ENCODE assay signal across 7 mouse cellular contexts in genomic region chr11:106656896-106657498, GRCm38 (mm10). TPM values are rescaled to one million over a fixed set of nuclear protein-coding genes. Genes with fewer than 3 reads are reported as not detected.
A peak's percentile ranks its signal among the peaks of the same experiment; 100 is the strongest.
DNase-seq lines count a peak whose midpoint lies in the region; ATAC-seq and TF ChIP-seq lines count a peak whose summit lies in the region.
"Not testable (repeated sequence)": the region's sequence is repeated elsewhere in the genome, so short reads cannot be mapped to it uniquely, and the experiment has no call there.

No protein-coding gene starts in this region.

- ATAC-seq in forebrain, embryonic 15.5 days (replicated peaks); heart, embryonic 12.5 days (ENCODE audit: insufficient number of reproducible peaks, low FRiP score); hindbrain, embryonic 14.5 days (ENCODE audit: low FRiP score); kidney, embryonic 16.5 days (ENCODE audit: low FRiP score, low TSS enrichment); lung, embryonic 14.5 days (ENCODE audit: insufficient read depth); stomach, embryonic 15.5 days (ENCODE audit: insufficient read depth, low FRiP score, low read depth): not testable (repeated sequence)

- DNase-seq in hindbrain, embryonic 14.5 days (ENCODE audit: low spot score); lung, embryonic 14.5 days: not testable (repeated sequence)

- H3K27ac ChIP-seq in brown adipose tissue, adult 24 weeks (replicated peaks; ENCODE audit: low read depth, low read length), result peak overlapping the region; percentile 64
- 0 out of 2 replicates have a peak overlapping the region, but pooled peaks have one; percentile 83 for H3K27ac ChIP-seq in forebrain, embryonic 15.5 days (replicated peaks)
- peak overlapping the region; percentile 93 for H3K27ac ChIP-seq in heart, embryonic 12.5 days (ENCODE audit: poor library complexity, severe bottlenecking)
- H3K27ac ChIP-seq in hindbrain, embryonic 14.5 days, result 0 out of 2 replicates have a peak overlapping the region, but pooled peaks have one; percentile 72
- peak overlapping the region; percentile 96; the same call in 1 of the 2 replicates for H3K27ac ChIP-seq in kidney, embryonic 16.5 days (ENCODE audit: low read length)
- peak overlapping the region; percentile 88 for H3K27ac ChIP-seq in lung, embryonic 14.5 days (ENCODE audit: low read depth)
- peak overlapping the region; percentile 93 for H3K27ac ChIP-seq in stomach, embryonic 15.5 days

- not testable (repeated sequence) for H3K9ac ChIP-seq in forebrain, embryonic 15.5 days (replicated peaks); heart, embryonic 12.5 days; hindbrain, embryonic 14.5 days; kidney, embryonic 16.5 days (replicated peaks; ENCODE audit: low read length); lung, embryonic 14.5 days; stomach, embryonic 15.5 days

- WGBS in forebrain, embryonic 15.5 days, result 90% methylated on average over 5 of the region's 5 CpGs
- WGBS in heart, embryonic 12.5 days, result 77% methylated on average over 5 of the region's 5 CpGs
- WGBS in hindbrain, embryonic 14.5 days, result 89% methylated on average over 5 of the region's 5 CpGs
- WGBS in kidney, embryonic 16.5 days, result 86% methylated on average over 5 of the region's 5 CpGs
- WGBS in lung, embryonic 14.5 days, result 76% methylated on average over 5 of the region's 5 CpGs
- 75% methylated on average over 5 of the region's 5 CpGs for WGBS in stomach, embryonic 15.5 days

- H3K27me3 ChIP-seq in forebrain, embryonic 15.5 days; heart, embryonic 12.5 days (replicated peaks); hindbrain, embryonic 14.5 days (ENCODE audit: control insufficient read depth, insufficient read depth, low read length); kidney, embryonic 16.5 days (ENCODE audit: insufficient read depth, low read length); lung, embryonic 14.5 days (ENCODE audit: insufficient read depth, low read length); stomach, embryonic 15.5 days (replicated peaks): not testable (repeated sequence)

- H3K4me2 ChIP-seq in forebrain, embryonic 15.5 days (replicated peaks); heart, embryonic 12.5 days; hindbrain, embryonic 14.5 days (replicated peaks); kidney, embryonic 16.5 days (replicated peaks; ENCODE audit: low read depth, low read length); lung, embryonic 14.5 days; stomach, embryonic 15.5 days: not testable (repeated sequence)

- H3K4me3 ChIP-seq in brown adipose tissue, adult 24 weeks (ENCODE audit: insufficient read depth, low read depth, low read length); forebrain, embryonic 15.5 days; heart, embryonic 12.5 days; hindbrain, embryonic 14.5 days (replicated peaks; ENCODE audit: low read length); kidney, embryonic 16.5 days (ENCODE audit: low read length); lung, embryonic 14.5 days (ENCODE audit: low read depth, low read length); stomach, embryonic 15.5 days (replicated peaks): not testable (repeated sequence)

- H3K36me3 ChIP-seq in forebrain, embryonic 15.5 days; heart, embryonic 12.5 days; hindbrain, embryonic 14.5 days (replicated peaks; ENCODE audit: control insufficient read depth, insufficient read depth); kidney, embryonic 16.5 days (ENCODE audit: insufficient read depth, low read length); lung, embryonic 14.5 days (ENCODE audit: insufficient read depth); stomach, embryonic 15.5 days: not testable (repeated sequence)

- not testable (repeated sequence) for H3K9me3 ChIP-seq in forebrain, embryonic 15.5 days; heart, embryonic 12.5 days (replicated peaks); hindbrain, embryonic 14.5 days (ENCODE audit: control insufficient read depth, low read length); kidney, embryonic 16.5 days (ENCODE audit: low read length); lung, embryonic 14.5 days (ENCODE audit: low read depth, low read length); stomach, embryonic 15.5 days

- TF ChIP-seq CTCF in lung, embryonic 14.5 days (IDR thresholded peaks at IDR 0.05; ENCODE audit: low read depth), result not testable (repeated sequence)

- H3K4me1 ChIP-seq in brown adipose tissue, adult 24 weeks (ENCODE audit: control insufficient read depth, insufficient read depth, insufficient read length, low read length), result peaks cover 30% of the 10 kb centered on the region
- H3K4me1 ChIP-seq in forebrain, embryonic 15.5 days, result peaks cover 33% of the 10 kb centered on the region
- H3K4me1 ChIP-seq in heart, embryonic 12.5 days (replicated peaks), result peaks cover 47% of the 10 kb centered on the region
- H3K4me1 ChIP-seq in hindbrain, embryonic 14.5 days (replicated peaks; ENCODE audit: control insufficient read depth, insufficient read depth, low read length), result peaks cover 27% of the 10 kb centered on the region; the same call in 1 of the 2 replicates
- H3K4me1 ChIP-seq in kidney, embryonic 16.5 days (ENCODE audit: insufficient read depth, low read length), result peaks cover 36% of the 10 kb centered on the region
- H3K4me1 ChIP-seq in lung, embryonic 14.5 days (ENCODE audit: insufficient read depth), result peaks cover 25% of the 10 kb centered on the region
- H3K4me1 ChIP-seq in stomach, embryonic 15.5 days, result peaks cover 35% of the 10 kb centered on the region

RNA-seq across cellular contexts. Expression of gene Tex2, which starts 43.8 kb away (rescaled TPM):
- polyA plus RNA-seq in brown adipose tissue, adult 24 weeks (2012; ENCODE audit: insufficient read depth, insufficient read length, missing spikeins), result 32.8 and 33.5 TPM in 2 replicates
- polyA plus RNA-seq in forebrain, embryonic 15.5 days (2015; fragmentation: Nextera tagmentation; extraction: Ambion mirVana), result 14.0 and 15.2 TPM in 2 replicates
- polyA plus RNA-seq in heart, embryonic 12.5 days (2016; fragmentation: Nextera tagmentation; extraction: Ambion mirVana), result 19.8 and 20.2 TPM in 2 replicates
- polyA plus RNA-seq in hindbrain, embryonic 14.5 days (2014; fragmentation: Nextera tagmentation; extraction: Ambion mirVana), result 40.1 and 41.4 TPM in 2 replicates
- polyA plus RNA-seq in kidney, embryonic 16.5 days (2015; fragmentation: Nextera tagmentation; extraction: Ambion mirVana), result 9.6 and 10.3 TPM in 2 replicates
- 10.9 and 11.3 TPM in 2 replicates for polyA plus RNA-seq in lung, embryonic 14.5 days (2014; fragmentation: Nextera tagmentation; extraction: Ambion mirVana)
- 10.3 and 11.9 TPM in 2 replicates for polyA plus RNA-seq in stomach, embryonic 15.5 days (2015; fragmentation: Nextera tagmentation; extraction: Ambion mirVana)
